14 mouse cellular contexts compared by ENCODE assay signal in genomic region chr2:170459805-170460204, GRCm38 (mm10). TPM values are rescaled to one million over a fixed set of nuclear protein-coding genes. Genes with fewer than 3 reads are reported as not detected.
DNase-seq lines count a peak whose midpoint lies in the region; ATAC-seq lines count a peak whose summit lies in the region.
"Had no signal": no experiment of that assay in that cellular context is flagged by ENCODE, and none has a peak within 500 bp of the region (broad histone marks: within the 10 kb centered on the region; RNA-seq: fewer than 3 reads in every experiment).

No protein-coding gene starts in this region.

- DNase-seq in heart, postnatal 25 days (ENCODE audit: low spot score): no peak
- peak; percentile 64 to 92 for DNase-seq in kidney, postnatal 25 days
- DNase-seq in mesoderm, embryonic 11.5 days (ENCODE audit: low read depth, low spot score): peak; percentile 61
- no peak for DNase-seq in gastrocnemius, postnatal 14 days
- DNase-seq: cerebellum, adult 18-20 months; gastrocnemius, postnatal 36 days; heart, postnatal 14 days; thymus, postnatal 25 days had no signal

- ATAC-seq in heart, embryonic 11.5 days (replicated peaks; ENCODE audit: insufficient number of reproducible peaks, low FRiP score, low TSS enrichment): 0 out of 2 replicates have a peak, but pooled peaks have one; percentile 26
- peak; percentile 56 for ATAC-seq in intestine, embryonic 15.5 days
- no peak for ATAC-seq in monocyte, adult 5-6 weeks (replicated peaks; ENCODE audit: insufficient number of reproducible peaks, low FRiP score, low TSS enrichment, poor library complexity, severe bottlenecking)
- ATAC-seq in forebrain, embryonic 15.5 days (replicated peaks): no peak

- WGBS in heart, embryonic 11.5 days (ENCODE audit: insufficient replicate concordance): 44% methylated on average over 9 of the region's 9 CpGs
- WGBS in intestine, embryonic 15.5 days: 33% methylated on average over 9 of the region's 9 CpGs
- WGBS in forebrain, embryonic 15.5 days: 51% methylated on average over 9 of the region's 9 CpGs

- H3K27ac ChIP-seq in heart, embryonic 11.5 days (ENCODE audit: low read depth, low read length): no peak overlapping the region
- H3K27ac ChIP-seq in intestine, embryonic 15.5 days: no peak overlapping the region
- no peak overlapping the region for H3K27ac ChIP-seq in forebrain, embryonic 15.5 days (replicated peaks)

- no peak overlapping the region for H3K9ac ChIP-seq in heart, embryonic 11.5 days (ENCODE audit: low read depth, low read length)
- no peak overlapping the region for H3K9ac ChIP-seq in intestine, embryonic 15.5 days
- H3K9ac ChIP-seq in forebrain, embryonic 15.5 days (replicated peaks): no peak overlapping the region

- intact Hi-C loops in heart, postnatal 25 days (cut with DNase I): no loop called here
- intact Hi-C loops in gastrocnemius, postnatal 14 days (cut with DNase I; ENCODE audit: low total_unique reads): no loop called here

- H3K4me3 ChIP-seq in heart, embryonic 11.5 days (ENCODE audit: low read depth, low read length): no peak overlapping the region
- no peak overlapping the region for H3K4me3 ChIP-seq in intestine, embryonic 15.5 days (replicated peaks)
- no peak overlapping the region for H3K4me3 ChIP-seq in forebrain, embryonic 15.5 days

- no peak overlapping the region for H3K4me2 ChIP-seq in heart, embryonic 11.5 days
- no peak overlapping the region for H3K4me2 ChIP-seq in intestine, embryonic 15.5 days (replicated peaks)
- no peak overlapping the region for H3K4me2 ChIP-seq in forebrain, embryonic 15.5 days (replicated peaks)

- H3K27me3 ChIP-seq in heart, embryonic 11.5 days (ENCODE audit: control insufficient read depth, insufficient read depth, low read length): peaks cover 57% of the 10 kb centered on the region
- no peaks in the 10 kb centered on the region for H3K27me3 ChIP-seq in intestine, embryonic 15.5 days (replicated peaks)
- no peaks in the 10 kb centered on the region for H3K27me3 ChIP-seq in forebrain, embryonic 15.5 days

- no peaks in the 10 kb centered on the region for H3K4me1 ChIP-seq in heart, embryonic 11.5 days (ENCODE audit: control insufficient read depth, insufficient read depth, low read length)
- H3K4me1 ChIP-seq in intestine, embryonic 15.5 days (replicated peaks): 0 out of 2 replicates have a peak, but pooled peaks cover 10% of the 10 kb centered on the region
- no peaks in the 10 kb centered on the region for H3K4me1 ChIP-seq in forebrain, embryonic 15.5 days

- no peaks in the 10 kb centered on the region for H3K9me3 ChIP-seq in heart, embryonic 11.5 days (replicated peaks; ENCODE audit: control insufficient read depth, low read length)
- no peaks in the 10 kb centered on the region for H3K9me3 ChIP-seq in intestine, embryonic 15.5 days
- H3K9me3 ChIP-seq in forebrain, embryonic 15.5 days: no peaks in the 10 kb centered on the region

- H3K36me3 ChIP-seq in heart, embryonic 11.5 days (ENCODE audit: control insufficient read depth, insufficient read depth, low read length): no peaks in the 10 kb centered on the region
- H3K36me3 ChIP-seq in intestine, embryonic 15.5 days: no peaks in the 10 kb centered on the region
- H3K36me3 ChIP-seq in forebrain, embryonic 15.5 days: no peaks in the 10 kb centered on the region

RNA-seq across cellular contexts. Expression of gene Bcas1, which starts 32.2 kb away (rescaled TPM):
- 0.97 and 1.1 TPM in 2 replicates for polyA plus RNA-seq in heart, embryonic 11.5 days (2014; fragmentation: Nextera tagmentation; extraction: Ambion mirVana)
- under 1 TPM; 0.11 to 0.23 TPM for total RNA-seq in heart, postnatal 25 days (2021)
- 6.0 and 7.0 TPM in 2 replicates for polyA plus RNA-seq in intestine, embryonic 15.5 days (2015; fragmentation: Nextera tagmentation; extraction: Ambion mirVana)
- 1 to 10 TPM; 2.4 to 6.4 TPM for total RNA-seq in gastrocnemius, postnatal 14 days (2021)
- 1.2 to 1.3 TPM in 2 of 3 replicates, not detected in the other for total RNA-seq in monocyte, adult 5-6 weeks (2017)
- polyA plus RNA-seq in forebrain, embryonic 15.5 days (2015; fragmentation: Nextera tagmentation; extraction: Ambion mirVana): 2.0 TPM in 2 replicates
- polyA plus RNA-seq: C2C12 had no signal

RNA-seq across cellular contexts. Expression of gene Pfdn4, which starts 36.4 kb away (rescaled TPM):
- 54.3 and 61.3 TPM in 2 replicates for polyA plus RNA-seq in heart, embryonic 11.5 days (2014; fragmentation: Nextera tagmentation; extraction: Ambion mirVana)
- 10 to 100 TPM; 11.1 to 12.2 TPM for total RNA-seq in heart, postnatal 25 days (2021)
- polyA plus RNA-seq in intestine, embryonic 15.5 days (2015; fragmentation: Nextera tagmentation; extraction: Ambion mirVana): 61.6 and 81.4 TPM in 2 replicates
- 10 to 100 TPM; 13.3 to 19.1 TPM for total RNA-seq in gastrocnemius, postnatal 14 days (2021)
- 31.7 to 52.4 TPM (median 43.6 TPM) in 3 replicates for total RNA-seq in monocyte, adult 5-6 weeks (2017)
- polyA plus RNA-seq in forebrain, embryonic 15.5 days (2015; fragmentation: Nextera tagmentation; extraction: Ambion mirVana): 124 and 126 TPM in 2 replicates

RNA-seq across cellular contexts. Expression of gene Cyp24a1, which starts 37.1 kb away (rescaled TPM):
- polyA plus RNA-seq in heart, embryonic 11.5 days (2014; fragmentation: Nextera tagmentation; extraction: Ambion mirVana): not detected in 2 replicates
- total RNA-seq in heart, postnatal 25 days (2021): not detected
- polyA plus RNA-seq in intestine, embryonic 15.5 days (2015; fragmentation: Nextera tagmentation; extraction: Ambion mirVana): not detected in 2 replicates
- total RNA-seq in gastrocnemius, postnatal 14 days (2021): not detected
- not detected in 3 replicates for total RNA-seq in monocyte, adult 5-6 weeks (2017)
- polyA plus RNA-seq in forebrain, embryonic 15.5 days (2015; fragmentation: Nextera tagmentation; extraction: Ambion mirVana): 0.05 and 0.10 TPM in 2 replicates
- total RNA-seq: adrenal gland, postnatal 36 days; gastrocnemius, postnatal 36 days; heart, postnatal 14 days had no signal
- polyA plus RNA-seq: C2C12 had no signal

Comparison
In these comparisons a context has a peak if more than half of its experiments do, and no peak if none do; other contexts are left out.
1. ATAC-seq: peak in heart, embryonic 11.5 days (single experiment) and intestine, embryonic 15.5 days (single experiment); none in monocyte, adult 5-6 weeks (single experiment) and forebrain, embryonic 15.5 days (single experiment).
2. DNase-seq: peak in kidney, postnatal 25 days (2 of 2) and mesoderm, embryonic 11.5 days (single experiment); none in heart, postnatal 25 days (single experiment) and gastrocnemius, postnatal 14 days (single experiment).